Mouse (Mus musculus) forebrain, embryonic 15.5 days (tissue): ENCODE data around the gene Kat2b. TPM values are rescaled to one million over a fixed set of nuclear protein-coding genes. Genes with fewer than 3 reads are reported as not detected.
"Not testable (repeated sequence)": the region's sequence is repeated elsewhere in the genome, so short reads cannot be mapped to it uniquely, and the experiment has no call there.

ENCODE experiments used
- ATAC-seq: fragments of 200-750 bp; cut with Nextera tagmentation; replicated peaks from 2 replicates; pipeline ENCODE4 v1.8.0; 2017; ENCODE audit warnings: mild to moderate bottlenecking, moderate TSS enrichment, moderate library complexity
- H3K27ac ChIP-seq: fragments of 300-500 bp; sonication (generic); replicated peaks from 2 replicates; pipeline ENCODE4 v1.5.1; 2015; ENCODE audit warnings: mild to moderate bottlenecking, inconsistent platforms
- H3K27me3 ChIP-seq: fragments of 300-500 bp; sonication (generic); 2 replicates; pipeline ENCODE4 v1.6.1; 2015; ENCODE audit warnings: inconsistent platforms
- H3K36me3 ChIP-seq: fragments of 300-500 bp; sonication (generic); 2 replicates; pipeline ENCODE4 v1.6.1; 2015; ENCODE audit warnings: mild to moderate bottlenecking, inconsistent platforms
- H3K4me1 ChIP-seq: fragments of 300-500 bp; sonication (generic); 2 replicates; pipeline ENCODE4 v1.6.1; 2015; ENCODE audit warnings: inconsistent platforms
- H3K4me2 ChIP-seq: fragments of 300-500 bp; sonication (generic); replicated peaks from 2 replicates; pipeline ENCODE4 v1.6.1; 2015; ENCODE audit warnings: mild to moderate bottlenecking, inconsistent platforms
- H3K4me3 ChIP-seq: fragments of 300-500 bp; sonication (generic); 2 replicates; pipeline ENCODE4 v1.5.1; 2015; ENCODE audit warnings: mild to moderate bottlenecking, inconsistent platforms
- H3K9ac ChIP-seq: fragments of 300-500 bp; sonication (generic); replicated peaks from 2 replicates; pipeline ENCODE4 v1.6.1; 2015; ENCODE audit warnings: mild to moderate bottlenecking, inconsistent platforms
- H3K9me3 ChIP-seq: fragments of 300-500 bp; sonication (generic); 2 replicates; pipeline ENCODE4 v1.6.1; 2016; ENCODE audit warnings: inconsistent platforms
- WGBS: fragments of 180-500 bp; shearing (Covaris S2); methylation state at CpG from one replicate; pipeline ENCODE4 v1.1.7; 2015; ENCODE audit warnings: mixed read lengths; 5-methylcytosine and 5-hydroxymethylcytosine counted together
- polyA plus RNA-seq: library from polyadenylated mRNA; unstranded; fragments of >200 nt; fragmentation: Nextera tagmentation; extraction: Ambion mirVana; gene quantifications from 2 replicates; pipeline ENCODE4 v1.2.1, GENCODE M21; 2015

Gene Kat2b
- polyA plus RNA-seq, 1 experiment from 2014 or later = 6.3 TPM

- H3K4me3 ChIP-seq = peak within 1 kb of the TSS; percentile 67
- H3K36me3 ChIP-seq = no peaks in the 10 kb centered on the region
- no peaks in the 10 kb centered on the region for H3K27me3 ChIP-seq
- peak within 1 kb of the TSS; percentile 99 for H3K27ac ChIP-seq
- ATAC-seq = peak; percentile 99
- under 1% methylated on average over 78 of the region's 78 CpGs for WGBS
- peak within 1 kb of the TSS; percentile 80 for H3K4me2 ChIP-seq
- H3K9ac ChIP-seq = peak within 1 kb of the TSS; percentile 87
- no peaks in the 10 kb centered on the region for H3K9me3 ChIP-seq
- H3K4me1 ChIP-seq = peaks cover 22% of the 10 kb centered on the region
Measured at GRCm38 (mm10) chr17:53688877-53689802, 122.5 kb downstream of the Kat2b start, which contains the start of gene Sgo1. Sgo1 (minus strand) TSS chr17:53689333.

GRCm38 (mm10) chr17:53689946-53690345, 123.3 kb downstream of the Kat2b start:
- H3K36me3 ChIP-seq = no peaks in the 10 kb centered on the region
- H3K27me3 ChIP-seq = no peaks in the 10 kb centered on the region
- H3K4me3 ChIP-seq = peak overlapping the region; percentile 67
- WGBS = 19% methylated on average over 7 of the region's 7 CpGs
- H3K4me1 ChIP-seq = peaks cover 22% of the 10 kb centered on the region
- H3K9me3 ChIP-seq = no peaks in the 10 kb centered on the region
- peak overlapping the region; percentile 80 for H3K4me2 ChIP-seq
- H3K9ac ChIP-seq = peak overlapping the region; percentile 87
- peak overlapping the region; percentile 99 for H3K27ac ChIP-seq
- peak; percentile 23; the same call in 1 of the 2 replicates for ATAC-seq

- no peaks in the 10 kb centered on the region for H3K27me3 ChIP-seq
- no peak for ATAC-seq
- H3K4me2 ChIP-seq = no peak overlapping the region
- no peak overlapping the region for H3K9ac ChIP-seq
- H3K4me1 ChIP-seq = peaks cover 8% of the 10 kb centered on the region
- H3K36me3 ChIP-seq = no peaks in the 10 kb centered on the region
- 84% methylated on average over 2 of the region's 2 CpGs for WGBS
- H3K27ac ChIP-seq = no peak overlapping the region
- no peaks in the 10 kb centered on the region for H3K9me3 ChIP-seq
- no peak overlapping the region for H3K4me3 ChIP-seq
Measured at GRCm38 (mm10) chr17:53694039-53694438, 127.4 kb downstream of the Kat2b start.

GRCm38 (mm10) chr17:53697521-53697920, 130.9 kb downstream of the Kat2b start:
- not testable (repeated sequence) for H3K36me3 ChIP-seq, H3K27me3 ChIP-seq, H3K4me2 ChIP-seq, H3K27ac ChIP-seq, H3K9me3 ChIP-seq, ATAC-seq, H3K9ac ChIP-seq, H3K4me1 ChIP-seq, H3K4me3 ChIP-seq
- 92% methylated on average over 8 of the region's 8 CpGs for WGBS

GRCm38 (mm10) chr17:53714453-53714852, 147.8 kb downstream of the Kat2b start:
- no peaks in the 10 kb centered on the region for H3K9me3 ChIP-seq
- H3K4me1 ChIP-seq = no peaks in the 10 kb centered on the region
- no peak overlapping the region for H3K4me3 ChIP-seq
- no peak overlapping the region for H3K27ac ChIP-seq
- H3K36me3 ChIP-seq = no peaks in the 10 kb centered on the region
- no peaks in the 10 kb centered on the region for H3K27me3 ChIP-seq
- H3K4me2 ChIP-seq = no peak overlapping the region
- no peak for ATAC-seq
- H3K9ac ChIP-seq = no peak overlapping the region
- 56% methylated on average over 1 of the region's 1 CpGs for WGBS

- H3K4me2 ChIP-seq, H3K9ac ChIP-seq, ATAC-seq, H3K36me3 ChIP-seq, H3K4me1 ChIP-seq, H3K27me3 ChIP-seq, H3K4me3 ChIP-seq, H3K27ac ChIP-seq, H3K9me3 ChIP-seq: not testable (repeated sequence)
- 55% methylated on average over 1 of the region's 1 CpGs for WGBS
Measured at GRCm38 (mm10) chr17:53715161-53715560, 148.5 kb downstream of the Kat2b start.

- Histone ChIP-seq H3K36me3 (no peaks in the 10 kb centered on the region), H3K4me2 (no peak overlapping the region), H3K27ac (no peak overlapping the region), H3K4me1 (no peaks in the 10 kb centered on the region), H3K27me3 (no peaks in the 10 kb centered on the region), H3K4me3 (no peak overlapping the region), H3K9me3 (no peaks in the 10 kb centered on the region), H3K9ac (no peak overlapping the region)
- WGBS = 60% methylated on average over 1 of the region's 1 CpGs
- no peak for ATAC-seq
Measured at GRCm38 (mm10) chr17:53718474-53718873, 151.8 kb downstream of the Kat2b start.

- H3K4me3 ChIP-seq, H3K36me3 ChIP-seq, H3K4me1 ChIP-seq, H3K9ac ChIP-seq, H3K27ac ChIP-seq, H3K9me3 ChIP-seq, ATAC-seq, H3K4me2 ChIP-seq, H3K27me3 ChIP-seq: not testable (repeated sequence)
- WGBS = 88% methylated on average over 3 of the region's 3 CpGs
Measured at GRCm38 (mm10) chr17:53718916-53719315, 152.3 kb downstream of the Kat2b start.

Other genes starting within 250 kb of the Kat2b start
- gene Efhb, start 103.5 kb upstream of the Kat2b start, polyA plus RNA-seq = 0.72 and 0.93 TPM in 2 replicates
- 103 and 114 TPM in 2 replicates for gene Rab5a, start 87.6 kb upstream of the Kat2b start, polyA plus RNA-seq
- 0.23 and 0.73 TPM in 2 replicates for gene Pp2d1, start 27.4 kb upstream of the Kat2b start, polyA plus RNA-seq
- gene Sgo1, start 122.5 kb downstream of the Kat2b start, polyA plus RNA-seq = 18.0 and 21.9 TPM in 2 replicates